Mouse (Mus musculus): ENCODE data around the gene Gm13277. TPM values are rescaled to one million over a fixed set of nuclear protein-coding genes. Genes with fewer than 3 reads are reported as not detected.
"Not testable (repeated sequence)": the region's sequence is repeated elsewhere in the genome, so short reads cannot be mapped to it uniquely, and the experiment has no call there.

The Gm13277 gene
- polyA plus RNA-seq (2015; fragmentation: Nextera tagmentation; extraction: Ambion mirVana): not detected in 2 replicates

DNA sequence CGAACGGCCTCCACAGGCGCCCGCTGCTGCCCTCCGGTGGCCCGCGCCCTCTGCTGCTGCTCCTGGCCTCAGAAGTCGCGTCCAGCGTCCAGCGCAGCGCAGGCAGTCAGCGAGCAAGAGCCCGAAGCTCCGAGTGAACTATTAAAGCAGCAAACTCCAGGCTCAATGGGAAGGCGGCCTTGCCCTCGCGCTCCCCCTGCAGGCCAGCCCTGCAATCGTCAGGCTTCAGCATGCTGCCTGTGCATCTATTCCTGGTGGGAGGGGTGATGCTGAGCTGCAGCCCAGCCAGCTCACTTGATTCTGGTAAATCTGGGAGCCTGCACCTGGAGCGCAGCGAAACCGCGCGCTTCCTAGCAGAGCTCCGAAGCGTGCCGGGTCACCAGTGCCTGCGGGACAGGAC lies at the start of gene Gm13277:
Gene Gm13277, plus strand, starts transcription at position 231 of the 400 bp plus-strand sequence.
- 0% methylated on average over 1 of the region's 28 CpGs for WGBS

DNA sequence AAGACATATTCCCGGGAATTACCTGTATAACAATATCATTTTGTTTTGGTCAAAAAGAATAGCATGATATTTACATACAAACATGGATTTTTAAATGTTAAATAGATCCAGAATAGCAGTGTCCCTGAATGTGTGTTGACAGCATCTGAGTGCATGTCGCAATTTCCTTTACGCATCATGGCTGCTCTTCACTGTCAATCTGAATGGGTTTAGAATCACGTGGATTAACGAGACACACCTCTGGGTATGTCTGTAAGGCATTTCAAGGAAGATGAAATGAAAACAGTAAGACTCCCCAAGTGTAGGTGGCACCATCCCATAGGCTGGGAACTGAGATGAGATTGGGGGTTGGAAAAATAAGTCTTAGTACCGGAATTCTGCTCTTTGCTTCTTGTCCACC lies 49.4 kb upstream of the Gm13277 start:
- no peak overlapping the region for H3K27ac ChIP-seq (ENCODE audit: low read length)
- peaks cover 3% of the 10 kb centered on the region; the same call in 1 of the 2 replicates for H3K4me1 ChIP-seq (ENCODE audit: control insufficient read depth, insufficient read depth, low read length)
- no peak overlapping the region for H3K4me3 ChIP-seq (ENCODE audit: low read length)
- H3K9me3 ChIP-seq (ENCODE audit: control insufficient read depth, low read length): no peaks in the 10 kb centered on the region
- no peaks in the 10 kb centered on the region for H3K36me3 ChIP-seq (ENCODE audit: control insufficient read depth, insufficient read depth, low read length)
- no peak for ATAC-seq
- WGBS: 86% methylated on average over 6 of the region's 6 CpGs
- H3K27me3 ChIP-seq (replicated peaks; ENCODE audit: control insufficient read depth, insufficient read depth, low read length): no peaks in the 10 kb centered on the region
- no peak overlapping the region for H3K4me2 ChIP-seq (ENCODE audit: low read depth, low read length)
- no peak overlapping the region for H3K9ac ChIP-seq (ENCODE audit: low read depth, low read length)

More for the DNA sequence above, at the start of gene Gm13277:
- H3K4me2 ChIP-seq (ENCODE audit: low read depth, low read length); H3K27me3 ChIP-seq (replicated peaks; ENCODE audit: control insufficient read depth, insufficient read depth, low read length); H3K27ac ChIP-seq (ENCODE audit: low read length); H3K4me1 ChIP-seq (ENCODE audit: control insufficient read depth, insufficient read depth, low read length); H3K36me3 ChIP-seq (ENCODE audit: control insufficient read depth, insufficient read depth, low read length); H3K9ac ChIP-seq (ENCODE audit: low read depth, low read length); ATAC-seq; H3K9me3 ChIP-seq (ENCODE audit: control insufficient read depth, low read length); H3K4me3 ChIP-seq (ENCODE audit: low read length): not testable (repeated sequence)

DNA sequence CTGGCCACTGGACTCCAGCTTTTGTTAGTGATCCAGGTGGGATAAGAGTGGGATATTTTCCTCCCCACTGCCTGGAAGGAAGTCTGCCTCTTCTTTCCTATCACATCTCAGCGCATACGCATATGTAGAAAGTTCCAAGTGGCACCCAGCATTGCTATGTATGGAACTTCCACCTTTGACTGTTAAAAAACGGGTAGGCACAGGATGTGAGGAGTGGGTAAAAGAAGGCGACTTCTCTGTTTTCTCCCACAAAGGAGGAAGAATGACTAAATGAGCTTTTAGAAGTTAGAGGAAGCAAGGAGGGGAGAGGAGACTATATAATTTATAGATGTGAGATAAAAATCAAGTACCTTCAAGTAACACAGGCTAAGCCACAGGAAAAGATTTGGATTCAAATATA lies 47.0 kb upstream of the Gm13277 start:
- no peak for ATAC-seq
- Histone ChIP-seq H3K4me1 (ENCODE audit: control insufficient read depth, insufficient read depth, low read length) (peaks cover 3% of the 10 kb centered on the region; the same call in 1 of the 2 replicates), H3K27me3 (replicated peaks; ENCODE audit: control insufficient read depth, insufficient read depth, low read length) (no peaks in the 10 kb centered on the region), H3K27ac (ENCODE audit: low read length) (no peak overlapping the region), H3K4me2 (ENCODE audit: low read depth, low read length) (no peak overlapping the region), H3K4me3 (ENCODE audit: low read length) (no peak overlapping the region), H3K36me3 (ENCODE audit: control insufficient read depth, insufficient read depth, low read length) (no peaks in the 10 kb centered on the region), H3K9me3 (ENCODE audit: control insufficient read depth, low read length) (no peaks in the 10 kb centered on the region), H3K9ac (ENCODE audit: low read depth, low read length) (no peak overlapping the region)
- 86% methylated on average over 4 of the region's 4 CpGs for WGBS

DNA sequence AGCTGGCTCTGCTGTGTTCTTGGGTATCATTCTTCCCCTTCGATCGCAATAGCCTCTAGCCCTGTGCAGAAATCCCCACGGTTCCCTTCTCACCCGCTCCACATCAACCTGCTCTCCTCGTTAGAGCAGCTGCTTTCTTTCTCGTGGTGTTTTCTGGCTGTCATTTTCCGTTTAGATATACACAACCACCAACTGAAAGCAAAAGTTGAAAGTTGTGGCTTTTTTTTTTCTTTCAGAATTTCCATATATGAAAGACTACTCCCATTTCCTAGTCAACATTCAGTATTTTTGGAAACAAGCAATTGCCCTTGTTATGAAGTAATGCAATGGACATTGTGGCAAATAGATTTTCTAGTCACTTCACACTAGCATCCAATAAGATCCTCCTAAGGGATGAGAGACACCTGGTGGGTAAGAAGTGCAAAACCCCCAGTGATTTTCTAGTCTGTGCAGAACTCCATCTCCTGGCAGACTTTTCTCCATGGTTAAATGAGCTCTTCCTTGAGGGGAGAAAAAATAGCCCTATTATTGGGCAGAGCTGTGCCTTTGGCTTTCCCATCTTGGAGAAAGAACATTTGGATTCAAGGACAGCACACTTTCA lies 45.6 kb upstream of the Gm13277 start:
- no peak for ATAC-seq

DNA sequence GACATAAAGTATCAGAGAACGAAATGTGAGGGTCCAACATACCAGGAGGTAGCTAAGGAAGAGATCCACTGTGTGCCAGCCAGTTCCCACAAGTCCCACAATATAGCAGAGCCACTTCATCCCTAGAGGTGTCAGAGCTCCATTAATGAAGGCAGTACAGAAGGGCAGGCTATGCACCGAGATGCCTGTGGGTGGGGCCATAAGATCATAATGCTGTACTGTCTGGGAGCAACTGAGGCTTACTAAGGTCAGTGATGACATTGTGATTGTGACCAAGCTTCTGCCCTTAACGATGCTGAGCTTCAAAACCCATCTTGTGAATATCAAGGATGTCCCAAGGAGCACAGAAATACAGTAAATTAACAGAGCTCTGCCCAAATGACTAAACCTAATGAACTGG lies 44.2 kb upstream of the Gm13277 start:
- no peak overlapping the region for H3K4me3 ChIP-seq (ENCODE audit: low read length)
- no peak overlapping the region for H3K27ac ChIP-seq (ENCODE audit: low read length)
- H3K4me1 ChIP-seq (ENCODE audit: control insufficient read depth, insufficient read depth, low read length): peaks cover 3% of the 10 kb centered on the region; the same call in 1 of the 2 replicates
- WGBS: 78% methylated on average over 3 of the region's 3 CpGs
- H3K9me3 ChIP-seq (ENCODE audit: control insufficient read depth, low read length): no peaks in the 10 kb centered on the region
- no peak for ATAC-seq
- H3K36me3 ChIP-seq (ENCODE audit: control insufficient read depth, insufficient read depth, low read length): no peaks in the 10 kb centered on the region
- H3K4me2 ChIP-seq (ENCODE audit: low read depth, low read length): no peak overlapping the region
- H3K27me3 ChIP-seq (replicated peaks; ENCODE audit: control insufficient read depth, insufficient read depth, low read length): no peaks in the 10 kb centered on the region
- no peak overlapping the region for H3K9ac ChIP-seq (ENCODE audit: low read depth, low read length)

More for the DNA sequence above, 45.6 kb upstream of the Gm13277 start:
- Histone ChIP-seq H3K9me3 (ENCODE audit: control insufficient read depth, low read length) (no peaks in the 10 kb centered on the region), H3K27ac (ENCODE audit: low read length) (no peak overlapping the region), H3K36me3 (ENCODE audit: control insufficient read depth, insufficient read depth, low read length) (no peaks in the 10 kb centered on the region), H3K4me2 (ENCODE audit: low read depth, low read length) (no peak overlapping the region), H3K4me3 (ENCODE audit: low read length) (no peak overlapping the region), H3K27me3 (replicated peaks; ENCODE audit: control insufficient read depth, insufficient read depth, low read length) (no peaks in the 10 kb centered on the region), H3K4me1 (ENCODE audit: control insufficient read depth, insufficient read depth, low read length) (peaks cover 3% of the 10 kb centered on the region; the same call in 1 of the 2 replicates), H3K9ac (ENCODE audit: low read depth, low read length) (no peak overlapping the region)
- 58% methylated on average over 7 of the region's 7 CpGs for WGBS

DNA sequence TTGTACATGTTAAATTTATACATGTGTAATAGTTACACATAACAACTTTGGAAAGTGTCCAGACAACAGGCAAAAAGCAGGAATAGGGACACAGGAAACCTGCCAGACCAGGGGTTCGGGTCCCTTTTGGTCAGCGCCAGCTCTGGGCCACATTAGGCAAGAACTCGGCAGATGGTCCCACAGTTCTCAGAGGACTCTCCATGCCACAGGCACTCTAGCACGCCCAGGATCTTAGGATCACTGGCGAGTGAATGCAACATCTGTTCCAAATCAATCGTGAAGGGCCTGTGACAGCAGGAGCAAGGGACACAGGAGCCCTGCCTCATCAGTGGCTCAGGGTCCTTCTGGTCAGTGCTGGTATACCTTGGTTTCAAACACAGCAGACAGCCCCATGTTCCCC lies 38.5 kb upstream of the Gm13277 start:
- WGBS: 59% methylated on average over 6 of the region's 6 CpGs

DNA sequence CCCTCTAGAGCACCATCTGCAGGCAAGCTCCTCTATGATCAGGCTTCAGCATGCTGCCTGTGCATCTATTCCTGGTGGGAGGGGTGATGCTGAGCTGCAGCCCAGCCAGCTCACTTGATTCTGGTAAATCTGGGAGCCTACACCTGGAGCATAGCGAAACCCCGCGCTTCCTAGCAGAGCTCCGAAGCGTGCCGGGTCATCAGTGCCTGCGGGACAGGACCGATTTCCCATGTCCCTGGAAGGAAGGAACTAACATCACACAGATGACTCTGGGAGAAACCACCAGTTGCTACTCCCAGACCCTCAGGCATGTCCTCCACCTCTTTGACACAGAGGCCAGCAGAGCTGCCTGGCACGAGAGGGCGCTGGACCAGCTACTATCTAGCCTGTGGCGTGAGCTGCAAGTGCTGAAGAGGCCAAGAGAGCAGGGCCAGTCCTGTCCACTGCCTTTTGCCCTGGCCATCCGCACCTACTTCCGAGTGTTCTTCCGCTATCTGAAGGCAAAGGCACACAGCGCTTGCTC lies 33.6 kb upstream of the Gm13277 start, which contains the start of gene Gm13271:
Gene Gm13271, plus strand, starts transcription at position 51 of the 523 bp plus-strand sequence.
- WGBS: 74% methylated on average over 14 of the region's 15 CpGs
- not testable (repeated sequence) for H3K27me3 ChIP-seq (replicated peaks; ENCODE audit: control insufficient read depth, insufficient read depth, low read length); H3K27ac ChIP-seq (ENCODE audit: low read length); H3K36me3 ChIP-seq (ENCODE audit: control insufficient read depth, insufficient read depth, low read length); H3K4me2 ChIP-seq (ENCODE audit: low read depth, low read length); H3K9me3 ChIP-seq (ENCODE audit: control insufficient read depth, low read length); H3K9ac ChIP-seq (ENCODE audit: low read depth, low read length); H3K4me3 ChIP-seq (ENCODE audit: low read length); H3K4me1 ChIP-seq (ENCODE audit: control insufficient read depth, insufficient read depth, low read length); ATAC-seq

More for the DNA sequence above, 38.5 kb upstream of the Gm13277 start:
- ATAC-seq: no peak
- H3K27me3 ChIP-seq (replicated peaks; ENCODE audit: control insufficient read depth, insufficient read depth, low read length): no peaks in the 10 kb centered on the region
- no peak overlapping the region for H3K4me2 ChIP-seq (ENCODE audit: low read depth, low read length)
- H3K36me3 ChIP-seq (ENCODE audit: control insufficient read depth, insufficient read depth, low read length): no peaks in the 10 kb centered on the region
- H3K4me3 ChIP-seq (ENCODE audit: low read length): no peak overlapping the region
- H3K4me1 ChIP-seq (ENCODE audit: control insufficient read depth, insufficient read depth, low read length): no peaks in the 10 kb centered on the region
- no peak overlapping the region for H3K27ac ChIP-seq (ENCODE audit: low read length)
- H3K9ac ChIP-seq (ENCODE audit: low read depth, low read length): no peak overlapping the region
- no peaks in the 10 kb centered on the region for H3K9me3 ChIP-seq (ENCODE audit: control insufficient read depth, low read length)

DNA sequence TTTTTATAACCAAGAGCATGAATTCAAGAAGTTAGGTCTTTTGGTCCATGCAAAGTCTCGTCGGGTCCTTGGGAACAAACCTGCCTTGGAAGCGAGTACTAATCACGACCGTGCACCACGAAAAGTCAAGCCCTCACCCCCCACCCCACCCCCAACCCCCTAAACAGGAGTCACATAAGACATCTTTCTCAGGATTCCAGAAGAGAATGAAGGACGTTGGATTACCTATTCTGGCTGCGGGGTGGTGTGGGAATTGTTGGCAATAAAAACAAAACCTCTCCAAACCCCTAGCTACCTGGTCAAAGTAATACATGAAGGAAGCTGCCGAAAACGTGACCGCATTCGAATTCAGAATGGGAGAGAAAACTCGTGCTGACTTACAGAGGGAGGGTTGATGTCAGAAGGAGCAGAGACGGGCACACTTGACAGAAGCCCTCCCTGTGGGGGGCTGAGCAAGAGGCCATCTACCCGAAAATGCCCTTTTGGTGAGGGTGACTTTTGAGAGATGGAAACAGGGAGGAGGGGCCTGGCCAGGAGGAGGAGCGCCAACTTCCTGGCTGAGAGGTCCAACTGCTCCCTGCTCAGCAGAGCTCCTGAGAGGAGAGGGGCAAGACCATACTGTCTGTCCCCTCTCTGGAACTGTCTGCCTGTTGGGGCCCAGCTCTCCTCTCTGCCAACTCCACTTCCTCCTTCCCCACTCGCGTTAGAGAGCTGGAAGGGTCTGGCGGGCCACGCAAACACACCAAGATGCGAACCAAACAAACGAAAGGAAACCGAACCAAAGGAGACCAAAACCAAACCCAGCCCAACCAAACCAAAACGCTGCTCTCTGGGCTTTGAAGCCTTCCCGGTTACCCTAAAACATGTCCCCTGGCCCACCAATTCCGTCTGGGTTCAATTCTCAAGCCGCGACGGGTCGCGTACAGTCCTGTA lies 31.6 kb upstream of the Gm13277 start:
- Histone ChIP-seq H3K4me2 (ENCODE audit: low read depth, low read length) (peak overlapping the region; percentile 59), H3K27ac (ENCODE audit: low read length) (peak overlapping the region; percentile 94)
- WGBS: 10% methylated on average over 28 of the region's 31 CpGs

DNA sequence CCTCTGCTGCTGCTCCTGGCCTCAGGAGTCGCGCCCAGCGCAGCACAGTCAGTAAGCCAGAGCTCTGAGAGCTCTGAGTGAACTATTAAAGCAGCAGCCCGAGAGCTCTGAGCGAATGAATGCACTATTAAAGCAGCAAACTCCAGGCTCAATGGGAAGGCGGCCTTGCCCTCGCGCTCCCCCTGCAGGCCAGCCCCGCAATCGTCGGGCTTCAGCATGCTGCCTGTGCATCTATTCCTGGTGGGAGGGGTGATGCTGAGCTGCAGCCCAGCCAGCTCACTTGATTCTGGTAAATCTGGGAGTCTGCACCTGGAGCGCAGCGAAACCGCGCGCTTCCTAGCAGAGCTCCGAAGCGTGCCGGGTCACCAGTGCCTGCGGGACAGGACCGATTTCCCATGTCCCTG lies 30.8 kb upstream of the Gm13277 start:
- H3K27ac ChIP-seq (ENCODE audit: low read length): peak overlapping the region; percentile 94
- H3K4me2 ChIP-seq (ENCODE audit: low read depth, low read length): peak overlapping the region; percentile 59
- peak overlapping the region; percentile 49 for H3K4me3 ChIP-seq (ENCODE audit: low read length)
- H3K4me1 ChIP-seq (ENCODE audit: control insufficient read depth, insufficient read depth, low read length); H3K27me3 ChIP-seq (replicated peaks; ENCODE audit: control insufficient read depth, insufficient read depth, low read length); H3K36me3 ChIP-seq (ENCODE audit: control insufficient read depth, insufficient read depth, low read length); H3K9me3 ChIP-seq (ENCODE audit: control insufficient read depth, low read length): not testable (repeated sequence)
- WGBS: under 1% methylated on average over 19 of the region's 21 CpGs
- H3K9ac ChIP-seq (ENCODE audit: low read depth, low read length): peak overlapping the region; percentile 72
- peak; percentile 100 for ATAC-seq

More for the DNA sequence above, 31.6 kb upstream of the Gm13277 start:
- H3K27me3 ChIP-seq (replicated peaks; ENCODE audit: control insufficient read depth, insufficient read depth, low read length); H3K9me3 ChIP-seq (ENCODE audit: control insufficient read depth, low read length); H3K36me3 ChIP-seq (ENCODE audit: control insufficient read depth, insufficient read depth, low read length); H3K4me1 ChIP-seq (ENCODE audit: control insufficient read depth, insufficient read depth, low read length): not testable (repeated sequence)
- Histone ChIP-seq H3K9ac (ENCODE audit: low read depth, low read length) (peak overlapping the region; percentile 72), H3K4me3 (ENCODE audit: low read length) (peak overlapping the region; percentile 49)
- peak; percentile 33; the same call in 1 of the 2 replicates for ATAC-seq
